Mouse (Mus musculus) limb, embryonic 10.5 days (tissue): ENCODE measurements around the gene Prkca. TPM values are rescaled to one million over a fixed set of nuclear protein-coding genes. Genes with fewer than 3 reads are reported as not detected.

Source experiments
- DNase-seq: peaks from one replicate; pipeline ENCODE4 v3.0.0-alpha.2; 2017; ENCODE audit warnings: low spot score
- H3K27ac ChIP-seq: fragments of 300-500 bp; sonication (generic); 2 replicates; pipeline ENCODE4 v1.5.1; 2016; ENCODE audit warnings: mild to moderate bottlenecking
- H3K27me3 ChIP-seq: fragments of 300-500 bp; sonication (generic); 2 replicates; pipeline ENCODE4 v1.6.1; 2016; ENCODE audit warnings: low read depth, mild to moderate bottlenecking; ENCODE audit not compliant: poor library complexity, severe bottlenecking
- H3K36me3 ChIP-seq: fragments of 300-500 bp; sonication (generic); 2 replicates; pipeline ENCODE4 v1.6.1; 2016; ENCODE audit warnings: mild to moderate bottlenecking, moderate library complexity
- H3K4me1 ChIP-seq: fragments of 300-500 bp; sonication (generic); 2 replicates; pipeline ENCODE4 v1.6.1; 2016
- H3K4me3 ChIP-seq: fragments of 300-500 bp; sonication (generic); 2 replicates; pipeline ENCODE4 v1.5.1; 2016; ENCODE audit warnings: mild to moderate bottlenecking, moderate library complexity
- H3K9me3 ChIP-seq: fragments of 300-500 bp; sonication (generic); replicated peaks from 2 replicates; pipeline ENCODE4 v1.6.1; 2016; ENCODE audit warnings: mild to moderate bottlenecking
- WGBS: fragments of 180-500 bp; shearing (Covaris S2); methylation state at CpG from one replicate; pipeline ENCODE4 v1.1.7; 2016; 5-methylcytosine and 5-hydroxymethylcytosine counted together
- polyA plus RNA-seq: library from polyadenylated mRNA; unstranded; fragments of >200 nt; fragmentation: Nextera tagmentation; extraction: Ambion mirVana; gene quantifications from 2 replicates; pipeline ENCODE4 v1.2.1, GENCODE M21; 2016

Prkca gene
- polyA plus RNA-seq, 1 experiment from 2014 or later: 3.7 TPM

DNA sequence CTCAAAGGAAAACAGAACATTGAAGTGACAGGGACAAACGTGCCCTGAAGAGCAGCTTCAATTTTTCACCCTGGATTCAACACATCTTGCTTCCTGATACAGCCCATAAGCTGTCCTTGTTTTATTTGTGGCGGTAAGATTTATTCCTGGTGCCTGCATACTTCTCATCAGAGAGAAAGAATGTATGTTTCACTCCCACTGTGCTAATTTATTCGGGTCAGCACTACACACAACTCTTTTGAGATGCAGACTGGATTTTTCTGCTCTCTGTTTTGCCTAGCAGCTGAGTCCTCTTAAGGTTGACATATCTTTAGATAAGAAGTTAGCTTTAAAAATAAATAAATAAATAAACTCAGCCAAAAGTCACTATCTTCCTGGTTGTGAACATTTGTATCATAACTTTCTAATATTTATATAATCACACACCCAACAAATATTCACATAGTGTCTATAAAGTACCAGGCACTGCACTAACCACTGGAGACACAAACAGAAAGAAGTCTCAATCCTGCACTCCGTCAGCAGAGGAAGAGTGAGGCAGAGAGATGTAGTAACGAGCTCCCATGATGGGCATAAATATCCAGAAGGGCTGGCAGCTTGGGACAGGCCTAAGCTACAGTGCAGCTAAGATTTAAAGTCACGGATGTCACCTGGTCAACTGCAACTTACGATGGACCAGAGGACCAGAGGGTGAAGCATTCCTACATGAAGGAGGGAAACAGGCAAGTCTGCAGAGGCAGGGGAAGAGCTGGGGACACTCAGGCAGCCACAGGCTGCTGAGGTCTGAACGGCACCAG lies 9.9 kb downstream of the Prkca start:
- Histone ChIP-seq H3K4me1 (peaks cover 23% of the 10 kb centered on the region), H3K36me3 (no peaks in the 10 kb centered on the region), H3K9me3 (no peaks in the 10 kb centered on the region), H3K27me3 (no peaks in the 10 kb centered on the region), H3K27ac (peak overlapping the region; percentile 10; the same call in 1 of the 2 replicates), H3K4me3 (no peak overlapping the region)
- WGBS: 51% methylated on average over 8 of the region's 8 CpGs
- DNase-seq: no peak

DNA sequence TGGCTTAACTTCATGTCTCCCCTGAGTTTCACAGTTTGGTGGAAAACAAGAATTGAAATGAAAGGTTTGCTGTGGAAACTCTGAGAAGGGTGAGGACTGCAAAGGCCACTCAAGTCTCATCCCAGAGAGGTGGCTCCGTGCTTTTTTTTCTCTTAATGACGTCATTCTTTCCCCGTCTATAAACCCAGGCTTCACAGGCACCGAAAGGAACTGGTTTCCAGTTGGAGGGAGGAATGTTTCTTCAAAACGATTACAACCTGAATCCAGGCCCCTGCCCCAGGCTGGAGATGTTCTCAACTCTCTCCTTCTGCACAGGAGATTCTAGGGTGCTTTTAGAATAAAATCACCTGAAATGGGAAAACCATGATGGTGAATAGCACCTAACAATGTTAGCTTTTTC lies 10.7 kb downstream of the Prkca start:
- peaks cover 23% of the 10 kb centered on the region for H3K4me1 ChIP-seq
- WGBS: 37% methylated on average over 5 of the region's 5 CpGs
- no peaks in the 10 kb centered on the region for H3K27me3 ChIP-seq
- H3K36me3 ChIP-seq: no peaks in the 10 kb centered on the region
- no peaks in the 10 kb centered on the region for H3K9me3 ChIP-seq
- H3K4me3 ChIP-seq: no peak overlapping the region
- no peak for DNase-seq
- H3K27ac ChIP-seq: no peak overlapping the region

DNA sequence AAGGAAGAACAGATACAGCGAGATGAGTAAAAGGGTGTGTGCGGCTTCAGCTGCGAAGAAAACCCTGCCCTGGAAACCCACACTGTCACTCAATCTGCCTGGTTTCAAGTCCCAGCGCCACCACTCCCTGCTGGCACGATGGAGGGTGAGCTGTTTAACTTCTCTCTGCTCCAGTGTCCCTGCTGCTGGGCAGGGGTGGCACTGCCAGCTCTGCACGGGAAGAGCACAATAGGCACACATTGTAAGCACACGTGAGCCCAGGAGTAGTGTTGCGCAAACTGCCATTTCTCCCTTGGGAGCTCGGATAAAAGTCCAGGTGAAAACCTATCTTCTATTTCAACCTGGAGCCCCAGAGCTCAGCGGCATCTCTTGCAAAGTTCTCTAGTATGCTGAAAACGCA lies 12.9 kb downstream of the Prkca start:
- Histone ChIP-seq H3K9me3 (no peaks in the 10 kb centered on the region), H3K36me3 (no peaks in the 10 kb centered on the region), H3K27me3 (no peaks in the 10 kb centered on the region), H3K27ac (no peak overlapping the region), H3K4me1 (peaks cover 16% of the 10 kb centered on the region), H3K4me3 (no peak overlapping the region)
- WGBS: 85% methylated on average over 11 of the region's 11 CpGs
- no peak for DNase-seq

DNA sequence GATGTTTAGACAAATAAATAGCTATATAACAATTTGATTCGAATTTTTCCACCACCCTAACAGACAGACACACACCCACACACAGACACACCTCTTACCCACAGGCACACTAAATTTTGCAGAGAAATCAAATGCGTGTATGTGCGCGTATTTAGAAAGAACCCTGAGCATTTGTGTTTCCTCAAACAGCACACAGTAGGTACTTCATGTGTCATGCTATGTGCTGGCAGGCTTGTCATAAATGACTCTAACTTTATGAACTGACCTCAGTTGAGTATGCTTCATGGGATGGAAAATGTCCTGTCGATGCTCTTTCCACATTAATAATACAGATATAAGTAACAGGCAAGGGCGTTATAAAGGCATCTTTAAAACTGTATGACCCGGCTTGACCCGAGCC lies 17.8 kb downstream of the Prkca start:
- Histone ChIP-seq H3K27me3 (no peaks in the 10 kb centered on the region), H3K4me1 (0 out of 2 replicates have a peak, but pooled peaks cover 3% of the 10 kb centered on the region), H3K36me3 (no peaks in the 10 kb centered on the region), H3K9me3 (no peaks in the 10 kb centered on the region), H3K4me3 (no peak overlapping the region), H3K27ac (no peak overlapping the region)
- WGBS: 79% methylated on average over 8 of the region's 8 CpGs
- DNase-seq: no peak

DNA sequence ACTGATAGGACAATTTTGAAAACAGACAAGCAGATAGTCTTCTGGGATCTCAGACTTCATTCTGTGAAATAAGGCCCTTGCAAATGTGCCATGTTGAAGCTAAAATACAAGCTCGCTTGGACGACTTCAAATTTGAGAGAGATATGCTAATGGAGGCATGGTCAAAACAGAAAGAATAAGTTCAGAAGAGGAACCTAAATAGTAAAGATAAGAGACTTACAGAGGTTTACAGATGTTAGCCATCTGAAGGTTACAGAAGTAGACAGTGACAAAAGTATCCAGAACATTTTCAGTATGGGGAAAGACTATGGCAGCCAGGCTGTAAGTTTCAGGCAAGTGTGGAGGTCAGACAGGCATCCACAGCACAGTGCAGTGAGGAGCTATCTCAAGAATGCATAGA lies 21.6 kb downstream of the Prkca start:
- no peaks in the 10 kb centered on the region for H3K27me3 ChIP-seq
- 91% methylated on average over 2 of the region's 2 CpGs for WGBS
- H3K9me3 ChIP-seq: no peaks in the 10 kb centered on the region
- 0 out of 2 replicates have a peak, but pooled peaks cover 6% of the 10 kb centered on the region for H3K4me1 ChIP-seq
- DNase-seq: no peak
- H3K27ac ChIP-seq: no peak overlapping the region
- no peak overlapping the region for H3K4me3 ChIP-seq
- no peaks in the 10 kb centered on the region for H3K36me3 ChIP-seq

DNA sequence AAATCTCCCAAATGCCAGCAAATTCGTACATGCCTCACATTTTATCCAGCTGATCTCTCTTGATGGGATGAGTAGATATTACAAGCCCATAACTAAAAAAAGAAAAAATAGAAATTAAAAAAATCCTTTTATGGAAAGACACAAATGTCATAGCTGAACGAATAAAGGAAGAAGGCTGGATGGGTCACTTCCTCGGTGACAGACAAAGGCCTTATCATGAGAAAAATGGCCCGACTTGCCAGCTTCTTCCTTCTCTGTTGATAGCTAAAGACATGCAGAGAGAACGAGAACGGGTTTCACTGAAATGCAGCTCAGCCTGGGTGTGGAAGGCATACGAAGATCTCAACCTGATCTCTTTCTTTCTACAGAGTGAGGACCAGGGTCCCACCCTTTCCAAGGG lies 23.2 kb downstream of the Prkca start:
- DNase-seq: no peak
- WGBS: 86% methylated on average over 7 of the region's 7 CpGs
- H3K27ac ChIP-seq: no peak overlapping the region
- H3K4me1 ChIP-seq: 0 out of 2 replicates have a peak, but pooled peaks cover 3% of the 10 kb centered on the region
- H3K36me3 ChIP-seq: no peaks in the 10 kb centered on the region
- H3K27me3 ChIP-seq: no peaks in the 10 kb centered on the region
- H3K9me3 ChIP-seq: no peaks in the 10 kb centered on the region
- no peak overlapping the region for H3K4me3 ChIP-seq

DNA sequence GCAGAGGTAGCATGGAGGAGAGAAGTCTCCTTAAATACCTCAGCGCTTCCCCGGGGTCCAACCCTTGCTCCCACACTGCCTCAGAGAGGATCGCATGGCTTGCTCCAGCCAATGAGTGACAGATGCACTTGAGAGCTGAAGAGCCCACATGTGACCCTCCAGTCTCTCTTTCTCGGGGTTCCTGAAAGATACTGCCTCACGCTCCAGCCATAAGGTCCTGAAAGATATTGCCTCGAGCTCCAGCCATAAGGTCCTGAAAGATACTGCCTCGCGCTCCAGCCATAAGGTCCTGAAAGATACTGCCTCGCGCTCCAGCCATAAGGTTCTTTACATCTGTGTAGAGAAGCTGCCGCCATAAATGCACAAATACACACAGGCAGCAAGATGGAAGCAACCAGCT lies 24.6 kb downstream of the Prkca start:
- Histone ChIP-seq H3K27ac (no peak overlapping the region), H3K36me3 (no peaks in the 10 kb centered on the region)
- no peak for DNase-seq

DNA sequence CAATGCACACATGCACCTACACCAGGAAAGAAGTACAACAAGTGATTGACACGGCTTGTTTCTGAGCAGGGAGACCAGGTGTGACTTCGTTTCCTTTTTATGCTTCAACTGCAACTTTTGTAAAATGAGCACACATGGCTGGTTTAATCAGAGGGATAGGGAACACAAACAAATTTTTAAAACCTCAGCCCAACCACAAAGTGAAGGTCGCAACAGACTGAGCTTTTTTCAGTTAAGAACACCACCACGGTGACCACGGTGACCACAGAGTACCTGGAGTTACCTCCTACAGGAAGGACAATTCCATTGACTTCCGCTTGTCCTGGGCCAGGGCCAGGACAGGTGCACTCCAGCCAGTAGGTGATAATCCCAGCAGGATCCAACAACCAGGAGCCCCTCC lies 25.9 kb downstream of the Prkca start:
- no peaks in the 10 kb centered on the region for H3K9me3 ChIP-seq
- 74% methylated on average over 6 of the region's 6 CpGs for WGBS

More for the DNA sequence above, 24.6 kb downstream of the Prkca start:
- Histone ChIP-seq H3K4me3 (no peak overlapping the region), H3K9me3 (no peaks in the 10 kb centered on the region), H3K27me3 (no peaks in the 10 kb centered on the region), H3K4me1 (0 out of 2 replicates have a peak, but pooled peaks cover 3% of the 10 kb centered on the region)
- 90% methylated on average over 11 of the region's 11 CpGs for WGBS

DNA sequence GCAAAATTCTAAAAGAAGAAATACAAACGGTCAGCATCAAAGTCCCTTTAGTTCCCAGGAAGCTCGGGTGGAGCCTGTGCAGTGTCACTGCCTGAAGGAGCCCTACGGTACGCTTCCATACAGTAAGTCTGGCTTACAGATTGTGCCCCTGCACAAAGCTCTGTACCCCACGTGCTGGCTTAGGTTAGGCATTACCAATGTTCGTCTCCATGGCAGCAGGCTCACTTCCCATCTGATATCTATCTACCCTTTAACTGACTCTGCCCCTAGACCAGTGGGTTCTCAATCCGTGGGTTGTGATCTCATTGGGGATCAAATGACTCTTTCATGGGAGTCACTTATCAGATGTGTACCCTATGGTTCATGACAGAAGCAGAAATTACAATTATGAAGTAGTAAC lies 28.0 kb downstream of the Prkca start:
- WGBS: 88% methylated on average over 7 of the region's 7 CpGs
- no peak overlapping the region for H3K4me3 ChIP-seq
- peaks cover 6% of the 10 kb centered on the region; the same call in 1 of the 2 replicates for H3K4me1 ChIP-seq

More for the DNA sequence above, 25.9 kb downstream of the Prkca start:
- no peaks in the 10 kb centered on the region for H3K36me3 ChIP-seq
- no peak overlapping the region for H3K27ac ChIP-seq
- no peaks in the 10 kb centered on the region for H3K27me3 ChIP-seq
- DNase-seq: no peak
- H3K4me3 ChIP-seq: no peak overlapping the region
- H3K4me1 ChIP-seq: 0 out of 2 replicates have a peak, but pooled peaks cover 3% of the 10 kb centered on the region

DNA sequence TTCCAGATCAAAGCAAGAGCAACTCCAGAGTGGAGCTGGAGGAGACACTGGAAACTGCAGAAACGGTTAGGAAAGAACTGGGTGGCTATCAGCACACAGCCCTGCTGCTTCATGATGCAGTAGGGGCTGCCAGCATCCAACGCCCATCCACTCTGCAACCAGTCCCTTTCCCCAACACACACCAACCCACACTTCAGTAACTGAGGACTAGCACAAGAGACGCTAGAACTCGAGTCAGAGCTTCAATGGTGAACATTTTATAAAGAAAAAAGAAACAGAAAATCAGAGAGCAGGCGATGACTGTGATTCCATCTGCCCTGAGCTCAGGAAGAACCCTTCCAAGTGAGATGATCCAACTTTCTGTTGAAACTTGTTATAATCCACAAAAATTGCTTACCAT lies 31.2 kb downstream of the Prkca start:
- Histone ChIP-seq H3K4me3 (no peak overlapping the region), H3K9me3 (no peaks in the 10 kb centered on the region), H3K27me3 (no peaks in the 10 kb centered on the region), H3K27ac (no peak overlapping the region), H3K4me1 (peaks cover 3% of the 10 kb centered on the region; the same call in 1 of the 2 replicates), H3K36me3 (no peaks in the 10 kb centered on the region)
- DNase-seq: no peak
- WGBS: 80% methylated on average over 5 of the region's 5 CpGs

More for the DNA sequence above, 28.0 kb downstream of the Prkca start:
- Histone ChIP-seq H3K9me3 (no peaks in the 10 kb centered on the region), H3K36me3 (no peaks in the 10 kb centered on the region), H3K27ac (no peak overlapping the region), H3K27me3 (no peaks in the 10 kb centered on the region)
- no peak for DNase-seq

DNA sequence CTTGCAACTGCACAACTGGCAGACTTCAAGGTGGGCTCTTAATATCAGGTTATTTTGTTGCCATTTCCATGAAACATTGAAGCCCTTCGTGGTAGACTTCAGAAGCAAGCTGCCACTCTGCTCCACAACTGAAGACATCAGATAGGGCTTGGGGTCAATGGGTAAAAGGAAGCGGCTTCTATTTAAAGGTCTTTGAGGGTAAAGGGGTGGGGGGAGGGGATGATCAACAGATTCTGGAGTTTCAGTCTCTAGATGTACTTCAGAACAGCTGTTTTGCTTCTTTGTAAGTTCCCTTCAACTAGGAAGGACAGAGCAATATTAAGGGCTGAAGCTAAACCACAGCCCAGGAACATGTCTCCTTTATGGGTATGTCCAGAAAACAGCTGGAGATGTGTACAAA lies 31.8 kb downstream of the Prkca start:
- Histone ChIP-seq H3K27me3 (no peaks in the 10 kb centered on the region), H3K9me3 (no peaks in the 10 kb centered on the region), H3K27ac (no peak overlapping the region), H3K36me3 (no peaks in the 10 kb centered on the region), H3K4me1 (peaks cover 3% of the 10 kb centered on the region; the same call in 1 of the 2 replicates), H3K4me3 (no peak overlapping the region)
- no peak for DNase-seq
- whole genome bisulfite sequencing: 72% methylated on average over 2 of the region's 2 CpGs

DNA sequence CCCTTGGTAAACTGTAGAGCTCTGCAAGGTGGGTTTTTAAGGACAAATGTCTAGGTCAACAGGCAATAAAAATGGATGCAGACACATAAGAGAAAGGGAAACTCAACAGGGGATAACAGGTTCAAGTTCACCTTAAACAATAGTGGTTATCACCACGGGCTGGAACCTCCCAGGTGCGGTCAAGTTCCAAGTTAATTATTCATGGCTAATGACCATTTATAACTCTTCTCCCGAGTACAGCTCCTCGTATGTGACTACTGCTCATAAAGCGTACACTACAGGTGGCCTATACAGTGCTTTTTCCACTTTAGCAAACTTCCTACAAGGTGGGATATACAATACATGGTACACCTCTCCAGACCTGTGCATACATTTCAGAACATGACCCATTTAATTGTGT lies 33.9 kb downstream of the Prkca start:
- no peaks in the 10 kb centered on the region for H3K27me3 ChIP-seq
- no peak overlapping the region for H3K4me3 ChIP-seq
- no peaks in the 10 kb centered on the region for H3K9me3 ChIP-seq
- peaks cover 3% of the 10 kb centered on the region; the same call in 1 of the 2 replicates for H3K4me1 ChIP-seq
- DNase-seq: no peak
- H3K27ac ChIP-seq: no peak overlapping the region
- H3K36me3 ChIP-seq: no peaks in the 10 kb centered on the region
- 88% methylated on average over 5 of the region's 5 CpGs for WGBS

DNA sequence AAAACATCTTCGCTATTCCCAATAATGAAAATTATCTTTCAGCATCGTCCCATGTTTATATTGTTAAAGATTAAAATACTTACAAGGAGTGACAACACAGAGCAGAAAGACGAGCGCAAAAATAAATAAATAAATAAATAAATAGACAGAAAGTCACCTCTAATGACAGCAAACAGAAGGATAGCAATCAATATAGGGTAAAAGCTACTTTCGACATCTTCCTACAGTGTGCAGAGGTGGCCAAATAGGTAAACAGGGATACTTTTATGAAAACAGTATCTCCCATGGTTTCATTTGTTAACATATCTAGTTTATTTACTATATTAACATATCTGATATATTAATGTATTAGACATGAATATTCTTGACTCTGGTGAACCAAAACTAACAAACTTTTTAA lies 35.5 kb downstream of the Prkca start:
- WGBS: 97% methylated on average over 5 of the region's 5 CpGs
- no peaks in the 10 kb centered on the region for H3K36me3 ChIP-seq
- H3K9me3 ChIP-seq: no peaks in the 10 kb centered on the region
- H3K4me1 ChIP-seq: peaks cover 3% of the 10 kb centered on the region; the same call in 1 of the 2 replicates
- no peak overlapping the region for H3K4me3 ChIP-seq
- no peak overlapping the region for H3K27ac ChIP-seq
- no peaks in the 10 kb centered on the region for H3K27me3 ChIP-seq
- DNase-seq: no peak
